Mouse (Mus musculus): ENCODE measurements around the gene Dhx58. TPM values are rescaled to one million over a fixed set of nuclear protein-coding genes. Genes with fewer than 3 reads are reported as not detected.

Dhx58 gene
- polyA plus RNA-seq (2014; fragmentation: Nextera tagmentation; extraction: Ambion mirVana) = 2.0 and 2.8 TPM in 2 replicates

GRCm38 (mm10) chr11:100703851-100704531 is at the start of gene Dhx58:
Dhx58 (minus strand) TSS chr11:100704271.
- 67% methylated on average over 7 of the region's 7 CpGs for WGBS
- Histone ChIP-seq H3K4me2 (ENCODE audit: low read depth, severe bottlenecking) (no peak within 1 kb of the TSS), H3K4me1 (ENCODE audit: control insufficient read depth, insufficient read depth, low read length) (no peaks in the 10 kb centered on the region), H3K27ac (replicated peaks; ENCODE audit: low read depth, low read length) (no peak within 1 kb of the TSS), H3K9me3 (ENCODE audit: control insufficient read depth, low read length) (no peaks in the 10 kb centered on the region), H3K36me3 (ENCODE audit: control insufficient read depth, insufficient read depth, low read length) (peaks cover 9% of the 10 kb centered on the region; the same call in 1 of the 2 replicates), H3K4me3 (ENCODE audit: low read depth, low read length) (no peak within 1 kb of the TSS), H3K9ac (ENCODE audit: low read length) (no peak within 1 kb of the TSS), H3K27me3 (ENCODE audit: control insufficient read depth, insufficient read depth, low read length) (no peaks in the 10 kb centered on the region)
- ATAC-seq (ENCODE audit: insufficient number of reproducible peaks, low FRiP score, low TSS enrichment, low read depth) (no peak), DNase-seq (ENCODE audit: low spot score) (no peak)

DNA sequence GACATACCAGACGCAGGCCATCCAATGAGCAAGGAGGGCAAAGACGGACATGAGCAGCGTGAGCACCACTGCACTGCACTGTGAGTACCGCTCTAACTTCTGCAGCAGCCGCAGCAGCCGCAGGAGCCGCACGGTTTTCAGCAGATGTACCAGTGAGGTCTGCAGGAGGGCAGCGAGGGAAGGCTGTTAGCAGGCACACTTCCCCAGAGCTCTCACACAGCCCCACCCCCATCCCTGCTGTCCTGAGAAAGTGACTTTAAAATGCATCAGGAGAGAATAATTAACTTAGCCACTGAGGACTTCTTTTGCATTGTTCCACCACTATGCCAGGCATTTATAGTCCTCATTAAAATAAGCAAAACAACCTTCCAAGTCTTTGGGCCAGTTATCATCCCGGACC is 48.2 kb upstream of the Dhx58 start:
- no peak overlapping the region for H3K4me3 ChIP-seq (ENCODE audit: low read depth, low read length)
- no peak overlapping the region for H3K27ac ChIP-seq (replicated peaks; ENCODE audit: low read depth, low read length)
- no peaks in the 10 kb centered on the region for H3K36me3 ChIP-seq (ENCODE audit: control insufficient read depth, insufficient read depth, low read length)
- no peak overlapping the region for H3K9ac ChIP-seq (ENCODE audit: low read length)
- 31% methylated on average over 10 of the region's 10 CpGs for WGBS
- H3K27me3 ChIP-seq (ENCODE audit: control insufficient read depth, insufficient read depth, low read length) = peaks cover 2% of the 10 kb centered on the region; the same call in 1 of the 2 replicates
- ATAC-seq (ENCODE audit: insufficient number of reproducible peaks, low FRiP score, low TSS enrichment, low read depth) = no peak
- no peaks in the 10 kb centered on the region for H3K9me3 ChIP-seq (ENCODE audit: control insufficient read depth, low read length)
- H3K4me1 ChIP-seq (ENCODE audit: control insufficient read depth, insufficient read depth, low read length) = no peaks in the 10 kb centered on the region
- no peak overlapping the region for H3K4me2 ChIP-seq (ENCODE audit: low read depth, severe bottlenecking)
- DNase-seq (ENCODE audit: low spot score) = no peak

DNA sequence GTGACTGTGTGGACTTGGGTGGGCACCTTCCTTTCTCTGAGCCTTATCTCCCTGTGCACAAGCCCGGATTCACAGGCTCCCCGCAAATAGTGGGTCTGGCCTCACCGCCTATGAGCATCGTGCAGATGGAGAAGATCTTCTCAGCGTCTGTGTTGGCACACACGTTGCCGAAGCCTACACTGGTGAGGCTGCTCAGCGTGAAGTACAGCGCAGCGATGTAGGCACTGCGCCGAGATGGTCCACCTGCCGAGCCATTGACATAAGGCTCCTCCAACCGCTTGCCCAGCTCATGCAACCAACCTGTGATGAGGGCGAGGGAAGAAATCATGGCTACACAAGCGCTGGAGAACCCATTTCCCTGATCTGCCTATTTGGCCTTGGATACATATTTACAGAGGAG is 46.1 kb upstream of the Dhx58 start:
- H3K4me1 ChIP-seq (ENCODE audit: control insufficient read depth, insufficient read depth, low read length) = no peaks in the 10 kb centered on the region
- H3K36me3 ChIP-seq (ENCODE audit: control insufficient read depth, insufficient read depth, low read length) = no peaks in the 10 kb centered on the region
- no peak overlapping the region for H3K4me3 ChIP-seq (ENCODE audit: low read depth, low read length)
- no peaks in the 10 kb centered on the region for H3K9me3 ChIP-seq (ENCODE audit: control insufficient read depth, low read length)
- H3K4me2 ChIP-seq (ENCODE audit: low read depth, severe bottlenecking) = no peak overlapping the region
- no peak overlapping the region for H3K27ac ChIP-seq (replicated peaks; ENCODE audit: low read depth, low read length)
- ATAC-seq (ENCODE audit: insufficient number of reproducible peaks, low FRiP score, low TSS enrichment, low read depth) (no peak), DNase-seq (ENCODE audit: low spot score) (no peak)
- H3K9ac ChIP-seq (ENCODE audit: low read length) = no peak overlapping the region
- 85% methylated on average over 16 of the region's 16 CpGs for WGBS
- H3K27me3 ChIP-seq (ENCODE audit: control insufficient read depth, insufficient read depth, low read length) = peaks cover 2% of the 10 kb centered on the region; the same call in 1 of the 2 replicates

DNA sequence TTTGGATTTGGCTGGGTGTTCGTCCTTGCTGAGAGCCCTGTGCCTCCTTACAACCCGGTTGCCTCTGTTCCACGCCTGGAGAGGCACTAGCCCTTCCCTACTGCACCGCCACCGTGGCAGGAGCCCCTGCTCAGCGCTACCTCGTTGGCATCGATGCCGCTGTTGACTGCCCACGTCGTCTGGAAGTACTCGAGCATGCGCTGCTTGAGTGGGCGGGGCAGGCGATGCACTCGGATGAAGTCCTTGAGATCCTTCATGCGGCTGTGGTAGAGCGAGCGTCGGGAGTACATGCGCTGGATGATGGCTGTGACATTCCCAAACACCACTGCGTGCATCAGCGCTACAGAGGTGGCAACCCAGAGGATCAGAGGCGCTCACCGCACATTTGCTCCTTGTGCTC is 45.4 kb upstream of the Dhx58 start:
- Histone ChIP-seq H3K27ac (replicated peaks; ENCODE audit: low read depth, low read length) (no peak overlapping the region), H3K4me3 (ENCODE audit: low read depth, low read length) (no peak overlapping the region), H3K4me2 (ENCODE audit: low read depth, severe bottlenecking) (no peak overlapping the region), H3K36me3 (ENCODE audit: control insufficient read depth, insufficient read depth, low read length) (no peaks in the 10 kb centered on the region), H3K27me3 (ENCODE audit: control insufficient read depth, insufficient read depth, low read length) (peaks cover 2% of the 10 kb centered on the region; the same call in 1 of the 2 replicates), H3K9me3 (ENCODE audit: control insufficient read depth, low read length) (no peaks in the 10 kb centered on the region), H3K9ac (ENCODE audit: low read length) (no peak overlapping the region), H3K4me1 (ENCODE audit: control insufficient read depth, insufficient read depth, low read length) (no peaks in the 10 kb centered on the region)
- ATAC-seq (ENCODE audit: insufficient number of reproducible peaks, low FRiP score, low TSS enrichment, low read depth) (no peak), DNase-seq (ENCODE audit: low spot score) (no peak)
- 39% methylated on average over 25 of the region's 25 CpGs for WGBS

DNA sequence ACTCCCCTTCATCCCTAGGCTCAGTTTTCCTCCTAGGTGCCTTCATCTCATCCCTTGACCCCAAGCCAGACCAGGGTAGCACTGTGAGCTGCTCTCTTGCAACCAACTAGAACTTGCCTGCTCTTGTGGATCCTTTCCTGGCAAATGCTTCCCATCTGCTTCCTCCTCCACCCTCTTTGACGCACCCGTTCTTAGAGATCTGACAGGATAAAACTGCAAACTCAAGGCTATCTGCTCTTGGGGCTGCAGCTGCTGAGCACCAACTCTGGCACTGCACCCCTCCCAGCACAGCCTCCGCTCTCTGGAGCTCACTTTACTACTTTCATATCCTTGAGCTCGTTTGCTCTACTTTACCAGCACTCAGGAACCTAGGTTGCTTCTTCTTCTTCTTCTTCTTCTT is 44.5 kb upstream of the Dhx58 start:
- Histone ChIP-seq H3K4me3 (ENCODE audit: low read depth, low read length) (no peak overlapping the region), H3K27me3 (ENCODE audit: control insufficient read depth, insufficient read depth, low read length) (peaks cover 2% of the 10 kb centered on the region; the same call in 1 of the 2 replicates), H3K27ac (replicated peaks; ENCODE audit: low read depth, low read length) (no peak overlapping the region), H3K4me2 (ENCODE audit: low read depth, severe bottlenecking) (no peak overlapping the region), H3K9me3 (ENCODE audit: control insufficient read depth, low read length) (no peaks in the 10 kb centered on the region), H3K36me3 (ENCODE audit: control insufficient read depth, insufficient read depth, low read length) (no peaks in the 10 kb centered on the region), H3K9ac (ENCODE audit: low read length) (no peak overlapping the region), H3K4me1 (ENCODE audit: control insufficient read depth, insufficient read depth, low read length) (no peaks in the 10 kb centered on the region)
- ATAC-seq (ENCODE audit: insufficient number of reproducible peaks, low FRiP score, low TSS enrichment, low read depth) (no peak), DNase-seq (ENCODE audit: low spot score) (no peak)
- 81% methylated on average over 4 of the region's 4 CpGs for WGBS

DNA sequence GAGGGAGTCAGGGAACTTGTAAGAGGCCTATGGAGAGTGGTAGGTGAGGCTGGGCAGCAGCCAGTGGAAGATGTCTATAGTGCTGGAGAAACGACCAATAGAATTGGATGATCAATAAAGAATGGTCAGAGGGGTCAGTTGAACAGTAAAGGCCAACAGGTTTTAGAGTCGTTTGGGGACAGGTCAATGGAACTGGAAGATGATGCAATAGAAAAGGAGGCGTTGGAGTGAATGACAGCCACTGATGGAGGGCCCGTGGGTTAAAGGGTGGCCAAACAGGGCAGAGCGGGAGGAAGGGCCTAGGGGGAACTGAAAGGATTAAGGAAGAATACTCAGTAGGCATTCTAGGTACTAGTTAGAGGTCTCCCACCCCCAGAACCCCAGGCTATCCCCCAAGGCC is 43.0 kb upstream of the Dhx58 start:
- DNase-seq (ENCODE audit: low spot score) (no peak), ATAC-seq (ENCODE audit: insufficient number of reproducible peaks, low FRiP score, low TSS enrichment, low read depth) (no peak)
- whole genome bisulfite sequencing = 68% methylated on average over 5 of the region's 5 CpGs
- Histone ChIP-seq H3K27me3 (ENCODE audit: control insufficient read depth, insufficient read depth, low read length) (peaks cover 2% of the 10 kb centered on the region; the same call in 1 of the 2 replicates), H3K9ac (ENCODE audit: low read length) (no peak overlapping the region), H3K4me3 (ENCODE audit: low read depth, low read length) (no peak overlapping the region), H3K4me1 (ENCODE audit: control insufficient read depth, insufficient read depth, low read length) (no peaks in the 10 kb centered on the region), H3K27ac (replicated peaks; ENCODE audit: low read depth, low read length) (no peak overlapping the region), H3K36me3 (ENCODE audit: control insufficient read depth, insufficient read depth, low read length) (no peaks in the 10 kb centered on the region), H3K4me2 (ENCODE audit: low read depth, severe bottlenecking) (no peak overlapping the region), H3K9me3 (ENCODE audit: control insufficient read depth, low read length) (no peaks in the 10 kb centered on the region)

DNA sequence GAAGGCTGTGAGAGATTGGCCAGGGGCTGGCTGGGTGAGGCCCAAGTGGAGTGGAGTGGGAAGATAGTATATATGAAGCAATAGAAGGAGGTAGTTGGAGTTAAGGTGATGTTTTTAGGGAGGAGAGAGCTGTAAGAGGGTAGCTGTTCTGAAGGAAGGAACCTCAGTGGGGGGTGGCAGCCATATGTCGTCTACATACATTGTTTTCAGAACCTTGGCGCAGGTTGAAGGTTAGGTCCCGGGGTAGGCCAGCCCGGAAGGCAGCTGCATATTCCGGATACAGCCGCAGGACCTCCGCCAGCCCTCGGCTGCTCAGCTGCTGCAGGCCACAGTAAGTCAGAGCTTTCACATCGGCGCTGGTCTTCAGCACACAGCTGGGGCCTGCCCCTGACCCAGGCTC is 42.5 kb upstream of the Dhx58 start:
- no peak overlapping the region for H3K4me3 ChIP-seq (ENCODE audit: low read depth, low read length)
- no peaks in the 10 kb centered on the region for H3K36me3 ChIP-seq (ENCODE audit: control insufficient read depth, insufficient read depth, low read length)
- no peaks in the 10 kb centered on the region for H3K4me1 ChIP-seq (ENCODE audit: control insufficient read depth, insufficient read depth, low read length)
- no peak for ATAC-seq (ENCODE audit: insufficient number of reproducible peaks, low FRiP score, low TSS enrichment, low read depth)
- no peak overlapping the region for H3K9ac ChIP-seq (ENCODE audit: low read length)
- DNase-seq (ENCODE audit: low spot score) = no peak
- WGBS = 85% methylated on average over 10 of the region's 10 CpGs
- no peak overlapping the region for H3K4me2 ChIP-seq (ENCODE audit: low read depth, severe bottlenecking)
- no peak overlapping the region for H3K27ac ChIP-seq (replicated peaks; ENCODE audit: low read depth, low read length)
- H3K9me3 ChIP-seq (ENCODE audit: control insufficient read depth, low read length) = no peaks in the 10 kb centered on the region
- 0 out of 2 replicates have a peak, but pooled peaks cover 2% of the 10 kb centered on the region for H3K27me3 ChIP-seq (ENCODE audit: control insufficient read depth, insufficient read depth, low read length)

DNA sequence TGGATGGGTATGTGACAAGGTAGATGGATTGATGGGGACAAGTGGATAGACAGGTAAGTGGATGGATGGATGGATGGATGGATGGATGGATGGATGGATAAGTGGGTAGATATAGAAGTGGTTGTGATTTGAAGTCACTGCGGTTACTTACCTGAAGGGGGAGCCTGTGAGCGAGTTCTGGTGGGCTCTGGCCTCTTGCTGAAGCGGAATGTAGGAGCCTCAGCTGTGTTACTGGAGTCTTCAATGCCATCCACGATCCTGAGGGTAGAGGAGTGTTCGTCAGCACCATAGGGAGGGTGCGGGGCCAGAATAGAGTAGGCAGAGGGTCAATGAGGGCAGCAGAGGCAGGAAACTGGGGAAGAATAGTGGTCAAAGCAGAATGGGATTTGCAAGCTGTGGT is 41.0 kb upstream of the Dhx58 start:
- H3K27me3 ChIP-seq (ENCODE audit: control insufficient read depth, insufficient read depth, low read length) = 0 out of 2 replicates have a peak, but pooled peaks cover 2% of the 10 kb centered on the region
- no peaks in the 10 kb centered on the region for H3K9me3 ChIP-seq (ENCODE audit: control insufficient read depth, low read length)
- no peak for ATAC-seq (ENCODE audit: insufficient number of reproducible peaks, low FRiP score, low TSS enrichment, low read depth)
- H3K4me1 ChIP-seq (ENCODE audit: control insufficient read depth, insufficient read depth, low read length) = no peaks in the 10 kb centered on the region
- peak; percentile 64 for DNase-seq (ENCODE audit: low spot score)
- no peaks in the 10 kb centered on the region for H3K36me3 ChIP-seq (ENCODE audit: control insufficient read depth, insufficient read depth, low read length)
- H3K4me3 ChIP-seq (ENCODE audit: low read depth, low read length) = no peak overlapping the region
- WGBS = 16% methylated on average over 6 of the region's 6 CpGs
- no peak overlapping the region for H3K4me2 ChIP-seq (ENCODE audit: low read depth, severe bottlenecking)
- H3K27ac ChIP-seq (replicated peaks; ENCODE audit: low read depth, low read length) = no peak overlapping the region
- no peak overlapping the region for H3K9ac ChIP-seq (ENCODE audit: low read length)

DNA sequence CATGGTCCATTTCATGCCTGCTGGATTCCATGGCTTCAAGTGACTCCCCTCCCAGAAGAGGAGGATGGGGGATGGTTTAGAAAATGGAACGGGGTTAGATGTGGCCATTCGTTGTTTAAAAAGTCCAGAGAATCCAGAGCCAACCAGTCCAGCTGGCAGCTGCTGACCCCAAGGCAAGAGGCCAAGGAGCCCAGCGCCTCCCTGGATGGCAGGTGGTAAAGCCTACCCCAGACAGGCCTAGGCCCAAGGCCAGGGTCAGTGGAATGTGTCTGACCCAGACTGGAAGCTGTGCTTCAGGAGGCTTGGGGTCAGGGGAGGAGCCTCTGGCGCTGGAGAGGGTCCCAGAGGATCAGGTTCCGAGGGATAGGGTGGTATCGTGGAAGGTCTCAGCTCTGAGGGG is 37.3 kb upstream of the Dhx58 start:
- 72% methylated on average over 6 of the region's 6 CpGs for WGBS
- no peaks in the 10 kb centered on the region for H3K27me3 ChIP-seq (ENCODE audit: control insufficient read depth, insufficient read depth, low read length)
- no peak overlapping the region for H3K9ac ChIP-seq (ENCODE audit: low read length)
- H3K4me3 ChIP-seq (ENCODE audit: low read depth, low read length) = no peak overlapping the region
- ATAC-seq (ENCODE audit: insufficient number of reproducible peaks, low FRiP score, low TSS enrichment, low read depth) (no peak), DNase-seq (ENCODE audit: low spot score) (no peak)
- no peak overlapping the region for H3K27ac ChIP-seq (replicated peaks; ENCODE audit: low read depth, low read length)
- peaks cover 3% of the 10 kb centered on the region for H3K4me1 ChIP-seq (ENCODE audit: control insufficient read depth, insufficient read depth, low read length)
- no peak overlapping the region for H3K4me2 ChIP-seq (ENCODE audit: low read depth, severe bottlenecking)
- no peaks in the 10 kb centered on the region for H3K36me3 ChIP-seq (ENCODE audit: control insufficient read depth, insufficient read depth, low read length)
- no peaks in the 10 kb centered on the region for H3K9me3 ChIP-seq (ENCODE audit: control insufficient read depth, low read length)
